Mouse (Mus musculus) neural tube, embryonic 11.5 days (tissue): ENCODE measurements around the gene 4930562C15Rik. TPM values are rescaled to one million over a fixed set of nuclear protein-coding genes. Genes with fewer than 3 reads are reported as not detected.

Experiments used
- ATAC-seq: fragments of 200-750 bp; cut with Nextera tagmentation; 2 replicates; pipeline ENCODE4 v1.8.0; 2017; ENCODE audit warnings: moderate number of reproducible peaks, mild to moderate bottlenecking, moderate TSS enrichment, moderate library complexity; ENCODE audit not compliant: insufficient read depth, low FRiP score, low TSS enrichment
- DNase-seq: peaks from one replicate; pipeline ENCODE4 v3.0.0-alpha.2; 2015; ENCODE audit warnings: low spot score
- H3K27ac ChIP-seq: fragments of 300-500 bp; sonication (generic); 2 replicates; pipeline ENCODE4 v1.5.1; 2014; ENCODE audit warnings: low read depth, mild to moderate bottlenecking, low read length
- H3K27me3 ChIP-seq: fragments of 300-500 bp; sonication (generic); 2 replicates; pipeline ENCODE4 v1.6.1; 2014; ENCODE audit warnings: mild to moderate bottlenecking, low read length, mixed read lengths; ENCODE audit not compliant: control insufficient read depth, insufficient read depth
- H3K36me3 ChIP-seq: fragments of 300-500 bp; sonication (generic); 2 replicates; pipeline ENCODE4 v1.6.1; 2014; ENCODE audit warnings: mild to moderate bottlenecking, low read length, moderate library complexity, mixed read lengths; ENCODE audit not compliant: control insufficient read depth, insufficient read depth
- H3K4me1 ChIP-seq: fragments of 300-500 bp; sonication (generic); 2 replicates; pipeline ENCODE4 v1.6.1; 2014; ENCODE audit warnings: low read length, mixed read lengths; ENCODE audit not compliant: control insufficient read depth, insufficient read depth
- H3K4me2 ChIP-seq: fragments of 300-500 bp; sonication (generic); 2 replicates; pipeline ENCODE4 v1.6.1; 2014; ENCODE audit warnings: low read depth, mild to moderate bottlenecking, moderate library complexity
- H3K4me3 ChIP-seq: fragments of 300-500 bp; sonication (generic); 2 replicates; pipeline ENCODE4 v1.5.1; 2014; ENCODE audit warnings: low read depth, low read length
- H3K9ac ChIP-seq: fragments of 300-500 bp; sonication (generic); 2 replicates; pipeline ENCODE4 v1.6.1; 2014; ENCODE audit warnings: mild to moderate bottlenecking, low read length
- H3K9me3 ChIP-seq: fragments of 300-500 bp; sonication (generic); 2 replicates; pipeline ENCODE4 v1.6.1; 2016; ENCODE audit warnings: low read length; ENCODE audit not compliant: control insufficient read depth
- WGBS: fragments of 180-500 bp; shearing (Covaris S2); extraction: QIAGEN DNeasy Blood & Tissue Kit; methylation state at CpG from one replicate; pipeline ENCODE4 v1.1.7; 2014; 5-methylcytosine and 5-hydroxymethylcytosine counted together
- polyA plus RNA-seq: library from polyadenylated mRNA; unstranded; fragments of >200 nt; fragmentation: Nextera tagmentation; extraction: Ambion mirVana; gene quantifications from 2 replicates; pipeline ENCODE4 v1.2.1, GENCODE M21; 2014

Gene 4930562C15Rik
- polyA plus RNA-seq, 1 experiment from 2014 or later, result 0.38 TPM

GRCm38 (mm10) chr16:4894201-4894908, 59.1 kb downstream of the 4930562C15Rik start:
- ATAC-seq, result no peak
- no peak overlapping the region for H3K4me3 ChIP-seq
- 78% methylated on average over 7 of the region's 7 CpGs for WGBS
- H3K27ac ChIP-seq, result no peak overlapping the region
- no peaks in the 10 kb centered on the region for H3K4me1 ChIP-seq
- no peaks in the 10 kb centered on the region for H3K27me3 ChIP-seq
- H3K36me3 ChIP-seq, result no peaks in the 10 kb centered on the region
- H3K9ac ChIP-seq, result no peak overlapping the region
- no peak for DNase-seq
- H3K4me2 ChIP-seq, result no peak overlapping the region
- no peaks in the 10 kb centered on the region for H3K9me3 ChIP-seq

GRCm38 (mm10) chr16:4896249-4897027, 61.2 kb downstream of the 4930562C15Rik start:
- Histone ChIP-seq H3K27ac (no peak overlapping the region), H3K4me2 (no peak overlapping the region), H3K9me3 (no peaks in the 10 kb centered on the region), H3K4me3 (no peak overlapping the region), H3K9ac (no peak overlapping the region), H3K36me3 (no peaks in the 10 kb centered on the region), H3K27me3 (no peaks in the 10 kb centered on the region), H3K4me1 (no peaks in the 10 kb centered on the region)
- DNase-seq (no peak), ATAC-seq (no peak)
- 77% methylated on average over 5 of the region's 5 CpGs for WGBS

GRCm38 (mm10) chr16:4897146-4897730, 62.0 kb downstream of the 4930562C15Rik start:
- H3K9ac ChIP-seq, result no peak overlapping the region
- H3K27me3 ChIP-seq, result no peaks in the 10 kb centered on the region
- no peaks in the 10 kb centered on the region for H3K9me3 ChIP-seq
- ATAC-seq (no peak), DNase-seq (no peak)
- H3K4me3 ChIP-seq, result no peak overlapping the region
- no peaks in the 10 kb centered on the region for H3K4me1 ChIP-seq
- H3K36me3 ChIP-seq, result no peaks in the 10 kb centered on the region
- H3K4me2 ChIP-seq, result no peak overlapping the region
- H3K27ac ChIP-seq, result no peak overlapping the region
- 55% methylated on average over 7 of the region's 7 CpGs for WGBS

GRCm38 (mm10) chr16:4898881-4899280, 63.7 kb downstream of the 4930562C15Rik start:
- 88% methylated on average over 6 of the region's 6 CpGs for WGBS
- no peaks in the 10 kb centered on the region for H3K27me3 ChIP-seq
- ATAC-seq, result no peak
- no peaks in the 10 kb centered on the region for H3K4me1 ChIP-seq
- no peak for DNase-seq
- H3K4me2 ChIP-seq, result no peak overlapping the region
- no peak overlapping the region for H3K9ac ChIP-seq
- no peaks in the 10 kb centered on the region for H3K36me3 ChIP-seq
- H3K9me3 ChIP-seq, result no peaks in the 10 kb centered on the region
- H3K27ac ChIP-seq, result no peak overlapping the region
- no peak overlapping the region for H3K4me3 ChIP-seq

- Histone ChIP-seq H3K36me3 (no peaks in the 10 kb centered on the region), H3K9me3 (no peaks in the 10 kb centered on the region), H3K27ac (no peak overlapping the region), H3K9ac (no peak overlapping the region), H3K4me2 (no peak overlapping the region), H3K27me3 (no peaks in the 10 kb centered on the region), H3K4me3 (no peak overlapping the region), H3K4me1 (no peaks in the 10 kb centered on the region)
- no peak for DNase-seq
- no peak for ATAC-seq
- WGBS, result 93% methylated on average over 2 of the region's 2 CpGs
These were observed 64.5 kb downstream of the 4930562C15Rik start for GRCm38 (mm10) chr16:4899711-4900110.

- Histone ChIP-seq H3K4me3 (no peak overlapping the region), H3K27me3 (no peaks in the 10 kb centered on the region), H3K9ac (no peak overlapping the region), H3K9me3 (no peaks in the 10 kb centered on the region), H3K36me3 (no peaks in the 10 kb centered on the region), H3K4me2 (no peak overlapping the region), H3K4me1 (no peaks in the 10 kb centered on the region), H3K27ac (no peak overlapping the region)
- no peak for ATAC-seq
- DNase-seq, result no peak
- 63% methylated on average over 7 of the region's 7 CpGs for WGBS
These were observed 66.0 kb downstream of the 4930562C15Rik start for GRCm38 (mm10) chr16:4901167-4901566.

- no peaks in the 10 kb centered on the region for H3K36me3 ChIP-seq
- no peaks in the 10 kb centered on the region for H3K9me3 ChIP-seq
- H3K4me1 ChIP-seq, result no peaks in the 10 kb centered on the region
- no peak overlapping the region for H3K4me3 ChIP-seq
- no peak overlapping the region for H3K27ac ChIP-seq
- no peaks in the 10 kb centered on the region for H3K27me3 ChIP-seq
- WGBS, result 80% methylated on average over 2 of the region's 2 CpGs
- ATAC-seq (no peak), DNase-seq (no peak)
- no peak overlapping the region for H3K4me2 ChIP-seq
- no peak overlapping the region for H3K9ac ChIP-seq
These were observed 67.2 kb downstream of the 4930562C15Rik start for GRCm38 (mm10) chr16:4902390-4902789.

- H3K4me2 ChIP-seq, result no peak overlapping the region
- no peak overlapping the region for H3K4me3 ChIP-seq
- no peaks in the 10 kb centered on the region for H3K4me1 ChIP-seq
- no peak overlapping the region for H3K27ac ChIP-seq
- H3K36me3 ChIP-seq, result no peaks in the 10 kb centered on the region
- no peak for ATAC-seq
- WGBS, result 82% methylated on average over 6 of the region's 6 CpGs
- no peaks in the 10 kb centered on the region for H3K9me3 ChIP-seq
- no peak overlapping the region for H3K9ac ChIP-seq
- DNase-seq, result no peak
- H3K27me3 ChIP-seq, result no peaks in the 10 kb centered on the region
These were observed 68.4 kb downstream of the 4930562C15Rik start for GRCm38 (mm10) chr16:4903491-4904102.
